8 mouse cellular contexts compared by ENCODE assay signal in genomic region chr3:87749036-87749435, GRCm38 (mm10). TPM values are rescaled to one million over a fixed set of nuclear protein-coding genes. Genes with fewer than 3 reads are reported as not detected.
A peak's percentile ranks its signal among the peaks of the same experiment; 100 is the strongest.
DNase-seq lines count a peak whose midpoint lies in the region; ATAC-seq and TF ChIP-seq lines count a peak whose summit lies in the region.

No protein-coding gene starts in this region.

- no peaks in the 10 kb centered on the region for H3K9me3 ChIP-seq in liver, postnatal 0 days (ENCODE audit: low read length)

- peak; percentile 65 to 70 for DNase-seq in cerebellum, postnatal 10 days
- no peak for DNase-seq in cerebellum, postnatal 4 days (ENCODE audit: low spot score in 2 of 2)
- peak; percentile 56 for DNase-seq in ovary, postnatal 36 days (ENCODE audit: low spot score)
- DNase-seq in ovary, postnatal 14 days (ENCODE audit: low spot score), result no peak
- DNase-seq in c-Kit-positive CD71-positive TER-119-negative erythroid progenitor cells, embryonic 14.5 days (ENCODE audit: low read depth), result peak; percentile 20
- DNase-seq in induced T-regulatory cell, adult 2 months (ENCODE audit: low read depth), result peak; percentile 75
- DNase-seq in liver, postnatal 0 days, result peak; percentile 67
- DNase-seq in splenic B cell, adult 2 months (ENCODE audit: low read depth, low spot score), result peak; percentile 73

- peak; percentile 57; the same call in 1 of the 2 replicates for ATAC-seq in liver, postnatal 0 days

- H3K27me3 ChIP-seq in liver, postnatal 0 days (ENCODE audit: insufficient read depth, low read length), result no peaks in the 10 kb centered on the region
- H3K27me3 ChIP-seq in splenic B cell, adult 2 months (ENCODE audit: control insufficient read depth, insufficient read depth, low read length, poor library complexity, severe bottlenecking), result no peaks in the 10 kb centered on the region

- H3K9ac ChIP-seq in liver, postnatal 0 days (replicated peaks), result no peak overlapping the region

- no peak overlapping the region for H3K4me3 ChIP-seq in liver, postnatal 0 days (ENCODE audit: low read depth, low read length)

- WGBS in liver, postnatal 0 days (ENCODE audit: insufficient replicate concordance), result 18% methylated on average over 5 of the region's 5 CpGs

- no peaks in the 10 kb centered on the region for H3K36me3 ChIP-seq in liver, postnatal 0 days (replicated peaks; ENCODE audit: insufficient read depth, low read length)
- H3K36me3 ChIP-seq in splenic B cell, adult 2 months (ENCODE audit: control insufficient read depth, insufficient read depth, low read length, poor library complexity, severe bottlenecking), result peaks cover 2% of the 10 kb centered on the region; the same call in 1 of the 2 replicates

- TF ChIP-seq CTCF in liver, postnatal 0 days (IDR thresholded peaks at IDR 0.05; ENCODE audit: low read depth), result peak; percentile 85

- H3K4me2 ChIP-seq in liver, postnatal 0 days (ENCODE audit: low read depth, low read length), result no peak overlapping the region

- no peak for TF ChIP-seq EP300 in liver, postnatal 0 days (IDR thresholded peaks at IDR 0.05; ENCODE audit: low read depth)

- no peaks in the 10 kb centered on the region for H3K4me1 ChIP-seq in liver, postnatal 0 days (ENCODE audit: insufficient read depth)

- no peak overlapping the region for H3K27ac ChIP-seq in liver, postnatal 0 days (ENCODE audit: low read depth)

RNA-seq across cellular contexts. Expression of gene Lrrc71, which starts 0.6 kb away (rescaled TPM):
- polyA plus RNA-seq in liver, postnatal 0 days (2015; fragmentation: Nextera tagmentation; extraction: Ambion mirVana), result 0.23 and 0.25 TPM in 2 replicates

RNA-seq across cellular contexts. Expression of gene Ntrk1, which starts 45.9 kb away (rescaled TPM):
- 0.47 and 0.53 TPM in 2 replicates for polyA plus RNA-seq in liver, postnatal 0 days (2015; fragmentation: Nextera tagmentation; extraction: Ambion mirVana)

RNA-seq across cellular contexts. Expression of gene Insrr, which starts 47.7 kb away (rescaled TPM):
- not detected in 2 replicates for polyA plus RNA-seq in liver, postnatal 0 days (2015; fragmentation: Nextera tagmentation; extraction: Ambion mirVana)

Comparison
In these comparisons a context has a peak if more than half of its experiments do, and no peak if none do; other contexts are left out.
1. DNase-seq: peak in cerebellum, postnatal 10 days (2 of 2), ovary, postnatal 36 days (single experiment), c-Kit-positive CD71-positive TER-119-negative erythroid progenitor cells, embryonic 14.5 days (single experiment), induced T-regulatory cell, adult 2 months (single experiment), liver, postnatal 0 days (single experiment) and splenic B cell, adult 2 months (single experiment); none in cerebellum, postnatal 4 days (0 of 2) and ovary, postnatal 14 days (single experiment).